18 mouse cellular contexts compared by ENCODE assay signal in the genomic region with DNA sequence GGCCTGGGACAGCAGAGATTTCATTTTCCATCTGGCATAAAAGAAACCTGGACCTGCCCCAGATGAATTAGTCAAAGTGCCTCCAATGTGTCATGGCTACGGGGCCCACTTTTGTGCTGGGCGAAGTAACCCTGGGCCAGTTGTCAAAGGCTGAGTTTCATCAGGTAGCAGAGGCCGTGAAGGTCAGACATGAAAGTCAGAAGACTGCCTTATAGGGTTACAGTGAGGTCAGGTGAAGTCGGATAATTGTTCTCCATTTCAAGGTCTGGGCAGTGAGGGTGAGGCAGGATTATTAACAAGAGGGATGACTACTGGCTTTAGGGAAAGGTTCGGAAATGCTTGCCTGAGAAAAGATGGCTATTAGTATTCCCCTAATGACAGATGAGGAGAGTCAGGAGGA.
DNase-seq lines count a peak whose midpoint lies in the region; ATAC-seq lines count a peak whose summit lies in the region.
"Had no signal": no experiment of that assay in that cellular context is flagged by ENCODE, and none has a peak within 500 bp of the region (broad histone marks: within the 10 kb centered on the region; RNA-seq: fewer than 3 reads in every experiment).

No protein-coding gene starts in this region.

- peak overlapping the region; percentile 64; the same call in 1 of the 2 replicates for H3K27ac ChIP-seq in hindbrain, embryonic 10.5 days
- no peak overlapping the region for H3K27ac ChIP-seq in hindbrain, embryonic 16.5 days (ENCODE audit: low read depth, low read length)
- H3K27ac ChIP-seq in midbrain, embryonic 11.5 days (ENCODE audit: low read depth, low read length) = peak overlapping the region; percentile 44
- no peak overlapping the region for H3K27ac ChIP-seq in midbrain, embryonic 14.5 days (replicated peaks; ENCODE audit: low read depth, low read length)
- H3K27ac ChIP-seq in neural tube, embryonic 11.5 days (ENCODE audit: low read depth, low read length) = peak overlapping the region; percentile 21; the same call in 1 of the 2 replicates
- H3K27ac ChIP-seq: heart, adult 2 months; macrophage had no signal

- no peaks in the 10 kb centered on the region for H3K36me3 ChIP-seq in hindbrain, embryonic 10.5 days
- H3K36me3 ChIP-seq in hindbrain, embryonic 16.5 days (ENCODE audit: control insufficient read depth, insufficient read depth, low read length) = no peaks in the 10 kb centered on the region
- H3K36me3 ChIP-seq in midbrain, embryonic 11.5 days (ENCODE audit: control insufficient read depth, insufficient read depth, low read length) = no peaks in the 10 kb centered on the region
- H3K36me3 ChIP-seq in midbrain, embryonic 14.5 days (ENCODE audit: control insufficient read depth, insufficient read depth, low read length) = no peaks in the 10 kb centered on the region
- no peaks in the 10 kb centered on the region for H3K36me3 ChIP-seq in neural tube, embryonic 11.5 days (ENCODE audit: control insufficient read depth, insufficient read depth, low read length)
- H3K36me3 ChIP-seq: embryonic facial prominence, embryonic 12.5 days; heart, embryonic 15.5 days had no signal

- ATAC-seq in hindbrain, embryonic 16.5 days = no peak
- ATAC-seq in midbrain, embryonic 11.5 days (ENCODE audit: low FRiP score) = no peak
- ATAC-seq in midbrain, embryonic 14.5 days (ENCODE audit: low FRiP score, low TSS enrichment) = no peak
- ATAC-seq in neural tube, embryonic 11.5 days (ENCODE audit: insufficient read depth, low FRiP score, low TSS enrichment) = no peak
- ATAC-seq: forebrain, postnatal 0 days had no signal

- no peak for DNase-seq in hindbrain, embryonic 10.5 days (ENCODE audit: low spot score)
- DNase-seq in midbrain, embryonic 11.5 days (ENCODE audit: low spot score, missing footprints) = peak; percentile 85
- no peak for DNase-seq in midbrain, embryonic 14.5 days
- peak; percentile 42 for DNase-seq in embryo, embryonic 9.5 days (ENCODE audit: extremely low spot score)
- peak; percentile 36 for DNase-seq in neural tube, embryonic 11.5 days (ENCODE audit: low spot score)
- DNase-seq in spleen, postnatal 10 days (ENCODE audit: low spot score in 2 of 2) = no peak
- DNase-seq: cerebellum, adult 9-11 months; forebrain, postnatal 0 days; heart, adult 2 months; kidney, adult 8-10 months; left cerebral cortex, postnatal 4 days; lung, adult 2 months; retina, postnatal 1 day had no signal

- no peak overlapping the region for H3K4me3 ChIP-seq in hindbrain, embryonic 10.5 days
- H3K4me3 ChIP-seq in hindbrain, embryonic 16.5 days (ENCODE audit: low read length) = no peak overlapping the region
- no peak overlapping the region for H3K4me3 ChIP-seq in midbrain, embryonic 11.5 days (ENCODE audit: low read depth, low read length)
- no peak overlapping the region for H3K4me3 ChIP-seq in midbrain, embryonic 14.5 days (replicated peaks; ENCODE audit: low read depth, low read length)
- no peak overlapping the region for H3K4me3 ChIP-seq in neural tube, embryonic 11.5 days (ENCODE audit: low read depth, low read length)
- H3K4me3 ChIP-seq: embryonic facial prominence, embryonic 12.5 days; heart, adult 2 months; heart, embryonic 15.5 days had no signal

- H3K4me2 ChIP-seq in hindbrain, embryonic 16.5 days (ENCODE audit: low read length) = no peak overlapping the region
- no peak overlapping the region for H3K4me2 ChIP-seq in midbrain, embryonic 11.5 days
- H3K4me2 ChIP-seq in midbrain, embryonic 14.5 days (ENCODE audit: low read length) = no peak overlapping the region
- H3K4me2 ChIP-seq in neural tube, embryonic 11.5 days (ENCODE audit: low read depth) = no peak overlapping the region
- H3K4me2 ChIP-seq: embryonic facial prominence, embryonic 12.5 days; heart, embryonic 15.5 days; liver, embryonic 11.5 days had no signal

- no peaks in the 10 kb centered on the region for H3K27me3 ChIP-seq in hindbrain, embryonic 10.5 days (ENCODE audit: insufficient read depth, poor library complexity, severe bottlenecking)
- H3K27me3 ChIP-seq in hindbrain, embryonic 16.5 days (replicated peaks; ENCODE audit: control insufficient read depth, insufficient read depth, low read length) = no peaks in the 10 kb centered on the region
- no peaks in the 10 kb centered on the region for H3K27me3 ChIP-seq in midbrain, embryonic 11.5 days (ENCODE audit: control insufficient read depth, insufficient read depth, low read length)
- H3K27me3 ChIP-seq in midbrain, embryonic 14.5 days (ENCODE audit: control insufficient read depth, insufficient read depth, low read length) = no peaks in the 10 kb centered on the region
- no peaks in the 10 kb centered on the region for H3K27me3 ChIP-seq in neural tube, embryonic 11.5 days (ENCODE audit: control insufficient read depth, insufficient read depth, low read length)
- H3K27me3 ChIP-seq: embryonic facial prominence, embryonic 12.5 days; heart, embryonic 15.5 days had no signal

- WGBS in hindbrain, embryonic 10.5 days = 40% methylated on average over 5 of the region's 5 CpGs
- 30% methylated on average over 5 of the region's 5 CpGs for WGBS in hindbrain, embryonic 16.5 days
- WGBS in midbrain, embryonic 11.5 days = 40% methylated on average over 5 of the region's 5 CpGs
- WGBS in midbrain, embryonic 14.5 days = 39% methylated on average over 5 of the region's 5 CpGs
- WGBS in neural tube, embryonic 11.5 days = 34% methylated on average over 5 of the region's 5 CpGs

- no peak overlapping the region for H3K9ac ChIP-seq in hindbrain, embryonic 16.5 days (ENCODE audit: low read depth, low read length)
- no peak overlapping the region for H3K9ac ChIP-seq in midbrain, embryonic 11.5 days (ENCODE audit: low read length)
- no peak overlapping the region for H3K9ac ChIP-seq in midbrain, embryonic 14.5 days (replicated peaks; ENCODE audit: low read length)
- H3K9ac ChIP-seq in neural tube, embryonic 11.5 days (ENCODE audit: low read length) = no peak overlapping the region
- H3K9ac ChIP-seq: embryonic facial prominence, embryonic 12.5 days; forebrain, postnatal 0 days; heart, embryonic 15.5 days had no signal

- peaks cover 29% of the 10 kb centered on the region for H3K4me1 ChIP-seq in hindbrain, embryonic 10.5 days (replicated peaks)
- peaks cover 4% of the 10 kb centered on the region; the same call in 1 of the 2 replicates for H3K4me1 ChIP-seq in hindbrain, embryonic 16.5 days (ENCODE audit: control insufficient read depth, insufficient read depth, low read depth, low read length)
- peaks cover 12% of the 10 kb centered on the region for H3K4me1 ChIP-seq in midbrain, embryonic 11.5 days (ENCODE audit: control insufficient read depth, insufficient read depth, low read length)
- peaks cover 9% of the 10 kb centered on the region for H3K4me1 ChIP-seq in midbrain, embryonic 14.5 days (ENCODE audit: control insufficient read depth, insufficient read depth, low read length)
- H3K4me1 ChIP-seq in neural tube, embryonic 11.5 days (ENCODE audit: control insufficient read depth, insufficient read depth, low read length) = 0 out of 2 replicates have a peak, but pooled peaks cover 4% of the 10 kb centered on the region
- H3K4me1 ChIP-seq: heart, embryonic 15.5 days had no signal

- H3K9me3 ChIP-seq in hindbrain, embryonic 10.5 days = no peaks in the 10 kb centered on the region
- H3K9me3 ChIP-seq in hindbrain, embryonic 16.5 days (ENCODE audit: control insufficient read depth, low read length) = no peaks in the 10 kb centered on the region
- H3K9me3 ChIP-seq in midbrain, embryonic 11.5 days (ENCODE audit: control insufficient read depth, low read length) = no peaks in the 10 kb centered on the region
- no peaks in the 10 kb centered on the region for H3K9me3 ChIP-seq in midbrain, embryonic 14.5 days (ENCODE audit: control insufficient read depth, low read length)
- H3K9me3 ChIP-seq in neural tube, embryonic 11.5 days (ENCODE audit: control insufficient read depth, low read length) = no peaks in the 10 kb centered on the region
- H3K9me3 ChIP-seq: embryonic facial prominence, embryonic 12.5 days; heart, embryonic 15.5 days had no signal

Comparison
In these comparisons a context has a peak if more than half of its experiments do, and no peak if none do; other contexts are left out.
1. DNase-seq: peak in midbrain, embryonic 11.5 days (single experiment), embryo, embryonic 9.5 days (single experiment) and neural tube, embryonic 11.5 days (single experiment); none in hindbrain, embryonic 10.5 days (single experiment), midbrain, embryonic 14.5 days (single experiment) and spleen, postnatal 10 days (0 of 2).
2. H3K27ac ChIP-seq: peak in hindbrain, embryonic 10.5 days (single experiment), midbrain, embryonic 11.5 days (single experiment) and neural tube, embryonic 11.5 days (single experiment); none in hindbrain, embryonic 16.5 days (single experiment) and midbrain, embryonic 14.5 days (single experiment).